Mouse (Mus musculus) B cell, adult 2 months (primary cell): Measurements from ENCODE around the gene Smndc1.

ENCODE experiments used
- DNase-seq, 2 experiments: peaks; one replicate each; pipeline ENCODE4 v3.0.0; 2022

Gene Smndc1

GRCm38 (mm10) chr19:53335241-53335640, 55.1 kb downstream of the Smndc1 start:
- DNase-seq = no peak

GRCm38 (mm10) chr19:53333730-53334129, 56.6 kb downstream of the Smndc1 start:
- no peak for DNase-seq

- DNase-seq = no peak
These were observed 58.4 kb downstream of the Smndc1 start for GRCm38 (mm10) chr19:53331882-53332500.

- peak; percentile 54 to 57 for DNase-seq
These were observed 60.4 kb downstream of the Smndc1 start for GRCm38 (mm10) chr19:53329992-53330381.
